ENCODE assay signal across 19 mouse cellular contexts in genomic region chr2:128060213-128060612, GRCm38 (mm10).
DNase-seq lines count a peak whose midpoint lies in the region; ATAC-seq and TF ChIP-seq lines count a peak whose summit lies in the region.
"Had no signal": no experiment of that assay in that cellular context is flagged by ENCODE, and none has a peak within 500 bp of the region (broad histone marks: within the 10 kb centered on the region; RNA-seq: fewer than 3 reads in every experiment).

No protein-coding gene starts in this region.

- H3K4me3 ChIP-seq in lung, embryonic 16.5 days (ENCODE audit: low read length): no peak overlapping the region
- no peak overlapping the region for H3K4me3 ChIP-seq in macrophage (ENCODE audit: inconsistent target)
- H3K4me3 ChIP-seq in liver, postnatal 0 days (ENCODE audit: low read depth, low read length): no peak overlapping the region
- H3K4me3 ChIP-seq: embryonic facial prominence, embryonic 10.5 days; forebrain, embryonic 13.5 days; heart, embryonic 13.5 days; hindbrain, embryonic 12.5 days had no signal

- intact Hi-C loops in heart, postnatal 36 days (cut with DNase I): no loop called here

- H3K9ac ChIP-seq in lung, embryonic 16.5 days (ENCODE audit: low read length): no peak overlapping the region
- no peak overlapping the region for H3K9ac ChIP-seq in liver, postnatal 0 days (replicated peaks)
- H3K9ac ChIP-seq: forebrain, embryonic 13.5 days; forebrain, postnatal 0 days; heart, embryonic 13.5 days; hindbrain, embryonic 12.5 days had no signal

- no peak for TF ChIP-seq EP300 in liver, postnatal 0 days (IDR thresholded peaks at IDR 0.05; ENCODE audit: low read depth)

- DNase-seq in heart, adult 11 months: peak; percentile 53
- no peak for DNase-seq in heart, postnatal 36 days
- no peak for DNase-seq in lung, postnatal 36 days
- peak; percentile 59 for DNase-seq in MEL-GATA-1-ER (ENCODE audit: extremely low read depth, low read depth)
- DNase-seq in liver, postnatal 0 days: no peak
- no peak for DNase-seq in cerebellum, postnatal 25 days
- DNase-seq: adrenal gland, adult 2 months; adrenal gland, postnatal 25 days; cerebellum, adult 2 months; cerebellum, postnatal 14 days; forebrain, postnatal 0 days; gastrocnemius, postnatal 14 days; heart, postnatal 4 days had no signal

- peak overlapping the region; percentile 37; the same call in 1 of the 2 replicates for H3K27ac ChIP-seq in lung, embryonic 16.5 days (ENCODE audit: low read length)
- H3K27ac ChIP-seq in macrophage: peak overlapping the region; percentile 75
- H3K27ac ChIP-seq in liver, postnatal 0 days (ENCODE audit: low read depth): no peak overlapping the region
- H3K27ac ChIP-seq: embryonic facial prominence, embryonic 10.5 days; forebrain, embryonic 13.5 days; heart, embryonic 13.5 days; hindbrain, embryonic 12.5 days had no signal

- H3K4me1 ChIP-seq in lung, embryonic 16.5 days (replicated peaks; ENCODE audit: control insufficient read depth, insufficient read depth, low read length): 0 out of 2 replicates have a peak, but pooled peaks cover 2% of the 10 kb centered on the region
- H3K4me1 ChIP-seq in liver, postnatal 0 days (ENCODE audit: insufficient read depth): peaks cover 4% of the 10 kb centered on the region; the same call in 1 of the 2 replicates
- H3K4me1 ChIP-seq: forebrain, embryonic 13.5 days; heart, embryonic 13.5 days had no signal

- H3K79me2 ChIP-seq in macrophage (ENCODE audit: inconsistent target): no peaks in the 10 kb centered on the region

- peak; percentile 59 for ATAC-seq in lung, embryonic 16.5 days (ENCODE audit: low read depth)
- ATAC-seq in liver, postnatal 0 days: no peak
- ATAC-seq: forebrain, embryonic 13.5 days; forebrain, postnatal 0 days had no signal

- no peak overlapping the region for H3K4me2 ChIP-seq in lung, embryonic 16.5 days (ENCODE audit: low read depth, low read length)
- no peak overlapping the region for H3K4me2 ChIP-seq in liver, postnatal 0 days (ENCODE audit: low read depth, low read length)
- H3K4me2 ChIP-seq: forebrain, embryonic 13.5 days; heart, embryonic 13.5 days; hindbrain, embryonic 12.5 days had no signal

- 28% methylated on average over 6 of the region's 6 CpGs for WGBS in lung, embryonic 16.5 days
- 18% methylated on average over 6 of the region's 6 CpGs for WGBS in macrophage (ENCODE audit: missing documents)
- WGBS in liver, postnatal 0 days (ENCODE audit: insufficient replicate concordance): 53% methylated on average over 6 of the region's 6 CpGs

- H3K36me3 ChIP-seq in lung, embryonic 16.5 days (ENCODE audit: control insufficient read depth, insufficient read depth, low read length): no peaks in the 10 kb centered on the region
- H3K36me3 ChIP-seq in macrophage (ENCODE audit: inconsistent target): no peaks in the 10 kb centered on the region
- no peaks in the 10 kb centered on the region for H3K36me3 ChIP-seq in liver, postnatal 0 days (replicated peaks; ENCODE audit: insufficient read depth, low read length)
- H3K36me3 ChIP-seq: embryonic facial prominence, embryonic 10.5 days; heart, embryonic 13.5 days; hindbrain, embryonic 12.5 days had no signal

- TF ChIP-seq CTCF in liver, postnatal 0 days (IDR thresholded peaks at IDR 0.05; ENCODE audit: low read depth): no peak

- no peaks in the 10 kb centered on the region for H3K9me3 ChIP-seq in lung, embryonic 16.5 days (ENCODE audit: control insufficient read depth, low read length)
- H3K9me3 ChIP-seq in liver, postnatal 0 days (ENCODE audit: low read length): no peaks in the 10 kb centered on the region
- H3K9me3 ChIP-seq: embryonic facial prominence, embryonic 10.5 days; forebrain, embryonic 13.5 days; heart, embryonic 13.5 days; hindbrain, embryonic 12.5 days had no signal

- no peaks in the 10 kb centered on the region for H3K27me3 ChIP-seq in lung, embryonic 16.5 days (ENCODE audit: control insufficient read depth, insufficient read depth, low read depth, low read length)
- H3K27me3 ChIP-seq in liver, postnatal 0 days (ENCODE audit: insufficient read depth, low read length): no peaks in the 10 kb centered on the region
- H3K27me3 ChIP-seq: forebrain, embryonic 13.5 days; heart, embryonic 13.5 days; hindbrain, embryonic 12.5 days had no signal

Comparison
In these comparisons a context has a peak if more than half of its experiments do, and no peak if none do; other contexts are left out.
1. DNase-seq: peak in heart, adult 11 months (single experiment) and MEL-GATA-1-ER (single experiment); none in heart, postnatal 36 days (0 of 2), lung, postnatal 36 days (single experiment), liver, postnatal 0 days (single experiment) and cerebellum, postnatal 25 days (0 of 2).